Mouse (Mus musculus): Measurements from ENCODE around the gene Map3k1.

- TF ChIP-seq CTCF (IDR thresholded peaks at IDR 0.05; ENCODE audit: low read depth) (no peak), EP300 (optimal IDR thresholded peaks at IDR 0.05) (no peak)
Measured at GRCm38 (mm10) chr13:111829473-111829872, 20.7 kb upstream of the Map3k1 start.

All from stomach, postnatal 0 days (tissue).